Mouse (Mus musculus): Measurements from ENCODE around the gene Piga.

DNA sequence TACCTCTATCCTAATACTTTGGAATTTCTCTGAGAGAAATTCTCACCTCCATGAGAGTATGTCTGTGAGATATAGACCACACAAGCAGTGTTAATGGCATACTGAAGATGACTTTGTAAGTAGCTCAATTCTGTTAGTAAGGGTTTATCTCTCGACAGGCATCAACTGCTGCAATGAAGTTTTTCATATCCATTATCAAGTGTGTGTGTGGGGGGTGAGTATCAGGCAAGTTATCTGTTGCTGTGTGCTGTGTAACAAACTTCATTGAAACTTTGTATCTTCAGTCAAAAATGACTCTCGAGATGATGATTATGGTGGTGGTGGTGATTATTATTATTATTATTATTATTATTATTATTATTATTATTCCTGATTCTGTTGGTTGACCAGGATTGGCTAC is 2.8 kb upstream of the Piga start:
- no peak for TF ChIP-seq CTCF (IDR thresholded peaks at IDR 0.05; ENCODE audit: extremely low read depth, insufficient read depth, low read length)
- no peak for TF ChIP-seq POLR2A (IDR thresholded peaks at IDR 0.05; ENCODE audit: extremely low read depth, insufficient read depth, low read length)

All from cortical plate, adult 2 months (tissue).